Mouse (Mus musculus): ENCODE measurements at regions not wholly inside any gene's neighbourhood (a gene's known extent, or its start where the extent isn't known, plus 50 kb on each side); places are given as distances from the start of the nearest gene placed in this dataset.
A peak's percentile ranks its signal among the peaks of the same experiment; 100 is the strongest.

DNA sequence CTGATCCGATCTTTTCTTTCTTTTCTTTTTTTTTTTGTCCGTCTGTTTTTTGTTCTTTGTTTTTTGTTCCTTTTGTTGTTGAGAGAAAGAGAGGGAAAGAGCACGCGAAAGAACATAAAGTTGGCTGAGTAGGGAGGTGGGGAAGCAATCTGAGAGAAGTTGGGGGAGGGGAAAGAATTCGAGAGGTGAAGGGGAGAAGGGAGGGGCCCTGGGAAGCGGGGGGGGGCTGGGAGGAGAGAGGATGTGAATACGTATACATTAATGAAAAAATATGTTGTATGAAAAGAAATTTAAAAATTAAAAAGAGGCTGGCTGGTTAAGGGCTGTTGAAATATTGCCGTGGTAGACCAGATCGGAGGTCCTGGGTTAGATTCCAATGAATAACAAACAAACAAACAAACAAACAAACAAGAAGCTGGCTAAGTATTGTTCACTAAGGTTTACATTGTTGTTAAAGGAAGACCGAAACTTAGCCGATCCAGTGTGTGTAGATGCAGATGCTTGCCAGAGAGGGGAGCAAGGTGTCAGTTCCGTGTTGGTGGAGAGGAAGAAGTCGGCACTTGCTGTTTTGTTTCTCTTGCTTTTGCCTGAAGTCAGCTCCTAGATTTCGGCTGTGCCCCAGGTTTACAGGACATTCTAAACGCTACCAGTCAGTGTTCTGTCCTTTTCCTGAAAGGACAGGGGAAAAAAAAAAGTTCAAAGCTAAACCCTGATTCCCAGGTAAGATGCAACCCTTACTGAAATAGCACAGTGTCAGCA is 129.1 kb upstream of the Tex13c2 start:
- H3K4me1 ChIP-seq (ENCODE audit: control insufficient read depth, insufficient read depth, low read length) = no peaks in the 10 kb centered on the region
- TF ChIP-seq CTCF (IDR thresholded peaks at IDR 0.05; ENCODE audit: extremely low read depth, insufficient read depth, low read length) (0 out of 2 replicates have a peak, but pooled peaks have one; percentile 15), POLR2A (IDR thresholded peaks at IDR 0.05; ENCODE audit: extremely low read depth, insufficient read depth, low read length) (no peak)
- no peak overlapping the region for H3K27ac ChIP-seq (ENCODE audit: insufficient read depth, low read length)
- peak overlapping the region; percentile 2 for H3K4me3 ChIP-seq (ENCODE audit: insufficient read depth, low read length)

DNA sequence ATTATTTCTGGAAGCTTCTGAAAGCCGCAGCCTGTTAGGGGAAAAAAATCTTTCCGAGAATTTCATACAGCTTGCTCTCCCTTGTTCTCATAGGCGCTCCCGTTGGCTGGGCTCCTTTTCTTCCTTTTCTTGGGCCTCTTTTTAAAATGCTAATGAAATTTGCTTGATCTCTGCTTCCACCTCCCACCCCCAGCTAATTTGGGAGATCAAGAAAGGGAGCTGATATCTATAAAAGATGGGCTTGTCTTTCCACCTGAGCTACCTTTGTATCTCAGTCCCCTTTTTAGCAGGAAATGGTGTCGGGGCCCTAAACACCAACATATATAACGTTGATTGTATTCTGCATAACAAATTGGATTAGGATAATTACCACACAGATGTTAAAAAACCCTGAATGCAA is 128.5 kb upstream of the Tex13c2 start:
- Histone ChIP-seq H3K4me1 (ENCODE audit: control insufficient read depth, insufficient read depth, low read length) (no peaks in the 10 kb centered on the region), H3K27ac (ENCODE audit: insufficient read depth, low read length) (no peak overlapping the region), H3K4me3 (ENCODE audit: insufficient read depth, low read length) (peak overlapping the region; percentile 2; the same call in 1 of the 2 replicates)
- TF ChIP-seq POLR2A (IDR thresholded peaks at IDR 0.05; ENCODE audit: extremely low read depth, insufficient read depth, low read length) = no peak
- TF ChIP-seq CTCF (IDR thresholded peaks at IDR 0.05; ENCODE audit: extremely low read depth, insufficient read depth, low read length) = no peak

DNA sequence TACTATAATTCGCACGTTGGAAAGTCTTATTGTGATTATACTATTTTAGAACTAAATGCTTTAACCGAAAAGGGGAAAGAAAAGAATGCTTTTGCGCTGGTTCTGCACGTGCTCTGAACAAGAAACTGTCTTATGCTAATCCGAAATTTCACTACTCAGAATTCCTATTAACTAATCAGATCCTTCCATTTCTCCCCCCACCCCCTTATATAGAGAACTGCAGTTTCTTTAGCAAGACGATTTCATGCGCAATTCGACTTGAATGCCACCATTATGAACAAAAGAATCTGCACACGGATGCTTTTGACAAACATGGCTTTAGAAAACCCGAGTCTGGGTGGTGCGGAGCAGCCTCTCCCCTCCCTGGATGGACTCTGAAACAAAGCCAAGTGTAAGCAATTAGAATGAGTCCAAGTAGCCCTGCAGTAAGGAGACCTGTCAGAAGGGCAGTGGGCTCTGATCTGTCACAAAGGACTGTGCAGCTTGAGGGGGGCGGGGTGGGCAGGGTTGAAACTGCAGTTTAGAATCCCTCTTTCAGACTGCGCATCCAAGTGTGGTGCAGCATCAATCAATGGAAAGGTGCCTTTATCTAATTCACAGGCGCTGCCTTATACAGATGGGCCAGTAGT is 128.0 kb upstream of the Tex13c2 start:
- TF ChIP-seq CTCF (IDR thresholded peaks at IDR 0.05; ENCODE audit: extremely low read depth, insufficient read depth, low read length) = no peak
- TF ChIP-seq POLR2A (IDR thresholded peaks at IDR 0.05; ENCODE audit: extremely low read depth, insufficient read depth, low read length) = no peak
- H3K4me1 ChIP-seq (ENCODE audit: control insufficient read depth, insufficient read depth, low read length) = no peaks in the 10 kb centered on the region
- no peak overlapping the region for H3K27ac ChIP-seq (ENCODE audit: insufficient read depth, low read length)
- H3K4me3 ChIP-seq (ENCODE audit: insufficient read depth, low read length) = no peak overlapping the region

DNA sequence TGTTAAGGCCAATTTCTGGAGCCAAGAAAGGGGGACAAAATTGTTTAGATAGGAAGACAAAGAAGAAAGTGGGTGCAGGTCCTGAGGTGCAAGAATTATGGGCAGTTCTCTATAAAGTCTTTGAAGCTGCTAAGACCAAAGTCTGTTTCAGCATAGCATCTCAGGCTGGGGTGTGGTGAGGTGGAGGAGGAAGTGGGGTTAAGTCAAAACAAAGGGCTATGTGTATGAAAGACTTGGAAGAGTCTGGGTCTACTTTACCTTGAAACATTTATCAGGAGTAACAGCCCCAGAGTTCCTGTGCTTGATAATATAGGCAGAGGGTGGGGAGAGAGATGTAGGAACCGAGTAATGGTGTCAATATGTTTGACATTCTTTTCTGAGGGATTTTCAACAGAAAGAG is 125.4 kb upstream of the Tex13c2 start:
- Histone ChIP-seq H3K27ac (ENCODE audit: insufficient read depth, low read length) (no peak overlapping the region), H3K4me1 (ENCODE audit: control insufficient read depth, insufficient read depth, low read length) (no peaks in the 10 kb centered on the region), H3K4me3 (ENCODE audit: insufficient read depth, low read length) (no peak overlapping the region)
- TF ChIP-seq CTCF (IDR thresholded peaks at IDR 0.05; ENCODE audit: extremely low read depth, insufficient read depth, low read length) = no peak

DNA sequence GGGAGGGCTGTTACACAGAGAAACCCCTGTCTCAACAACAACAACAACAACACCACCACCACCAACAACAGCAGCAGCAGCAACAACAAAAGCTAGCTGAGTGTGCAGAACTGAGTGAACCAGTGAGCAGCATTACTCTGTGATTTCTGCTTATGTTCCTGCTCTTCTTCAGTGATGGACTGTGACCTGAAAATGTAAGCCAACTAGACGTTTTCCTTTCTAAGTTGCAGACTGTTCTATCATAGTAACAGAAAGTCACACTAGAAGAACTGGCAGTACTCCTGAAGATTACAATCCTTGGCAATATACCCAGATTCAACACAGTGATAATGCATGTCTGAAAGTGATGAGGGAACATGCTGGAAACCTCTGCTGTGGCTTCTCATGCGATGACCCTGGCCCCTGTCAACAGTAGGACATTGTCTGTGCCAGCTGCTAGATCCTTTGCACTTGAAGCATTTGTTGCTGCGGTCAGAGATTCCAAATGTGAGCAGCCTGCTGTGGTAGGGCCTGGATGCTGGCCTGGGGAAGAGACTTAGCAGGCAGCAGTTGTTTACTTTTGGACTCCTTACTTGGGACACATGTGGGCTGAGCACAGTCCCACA is 115.6 kb upstream of the Tex13c2 start:
- no peak overlapping the region for H3K4me3 ChIP-seq (ENCODE audit: insufficient read depth, low read length)
- TF ChIP-seq CTCF (IDR thresholded peaks at IDR 0.05; ENCODE audit: extremely low read depth, insufficient read depth, low read length) (no peak), POLR2A (IDR thresholded peaks at IDR 0.05; ENCODE audit: extremely low read depth, insufficient read depth, low read length) (no peak)
- H3K4me1 ChIP-seq (ENCODE audit: control insufficient read depth, insufficient read depth, low read length) = no peaks in the 10 kb centered on the region; the same call in 1 of the 2 replicates

DNA sequence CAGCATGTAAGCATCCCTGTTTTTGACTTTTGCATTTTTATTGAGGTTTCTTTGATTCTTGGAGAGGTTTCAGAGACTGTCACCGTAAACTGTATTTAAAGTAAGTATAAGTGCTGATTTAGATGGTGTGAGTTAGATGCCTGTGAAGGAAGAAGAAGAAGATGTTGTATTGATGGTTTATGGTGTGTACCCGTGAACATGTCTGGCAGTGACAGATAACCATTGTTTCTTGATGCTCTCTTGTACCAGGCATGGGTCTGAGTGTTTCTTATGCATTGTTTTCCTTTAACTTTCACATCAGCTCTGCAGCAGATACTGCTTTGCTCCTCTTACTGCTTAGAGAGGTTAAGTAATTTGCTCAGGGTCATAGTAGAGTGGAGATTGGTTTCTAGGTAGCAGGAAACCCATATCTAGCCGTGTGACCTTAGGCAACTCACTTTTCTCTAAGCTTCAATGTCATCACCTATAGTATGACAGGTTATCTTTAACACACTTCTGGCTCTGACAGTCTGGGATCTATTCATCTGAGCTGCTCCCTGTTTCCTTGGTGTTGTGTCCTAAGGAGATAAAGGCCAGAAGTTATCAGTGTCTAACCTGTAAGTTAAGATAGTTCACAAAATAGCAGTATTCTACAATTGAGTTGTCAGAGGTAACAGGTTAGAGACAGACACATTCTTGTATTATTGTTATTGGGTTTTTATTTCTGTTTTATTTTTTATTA is 95.5 kb upstream of the Tex13c2 start:
- no peaks in the 10 kb centered on the region for H3K4me1 ChIP-seq (ENCODE audit: control insufficient read depth, insufficient read depth, low read length)
- no peak for TF ChIP-seq POLR2A (IDR thresholded peaks at IDR 0.05; ENCODE audit: extremely low read depth, insufficient read depth, low read length)
- TF ChIP-seq CTCF (IDR thresholded peaks at IDR 0.05; ENCODE audit: extremely low read depth, insufficient read depth, low read length) = no peak
- H3K27ac ChIP-seq (ENCODE audit: insufficient read depth, low read length) = no peak overlapping the region
- H3K4me3 ChIP-seq (ENCODE audit: insufficient read depth, low read length) = no peak overlapping the region

More for the DNA sequence above, 115.6 kb upstream of the Tex13c2 start:
- no peak overlapping the region for H3K27ac ChIP-seq (ENCODE audit: insufficient read depth, low read length)

DNA sequence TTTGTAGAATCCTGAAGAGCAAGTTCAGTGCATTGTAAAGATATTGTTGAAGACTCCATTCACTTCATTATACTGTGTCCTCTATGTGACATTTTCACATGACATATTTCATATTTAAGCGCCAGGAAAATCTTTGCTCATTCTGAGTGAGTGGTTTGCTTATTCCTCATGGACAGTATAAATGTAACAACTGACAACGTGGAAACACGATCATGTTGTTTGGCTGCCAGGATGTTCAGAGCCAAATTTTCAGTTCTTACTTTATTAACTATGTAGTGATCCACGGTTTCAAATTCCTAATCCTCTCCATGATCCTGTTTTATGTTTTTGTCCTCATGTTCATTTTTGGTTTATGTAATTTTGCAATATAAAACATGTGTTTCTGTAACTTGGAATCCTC is 93.0 kb upstream of the Tex13c2 start:
- Histone ChIP-seq H3K4me3 (ENCODE audit: insufficient read depth, low read length) (no peak overlapping the region), H3K27ac (ENCODE audit: insufficient read depth, low read length) (no peak overlapping the region), H3K4me1 (ENCODE audit: control insufficient read depth, insufficient read depth, low read length) (no peaks in the 10 kb centered on the region)
- TF ChIP-seq POLR2A (IDR thresholded peaks at IDR 0.05; ENCODE audit: extremely low read depth, insufficient read depth, low read length) = no peak
- no peak for TF ChIP-seq CTCF (IDR thresholded peaks at IDR 0.05; ENCODE audit: extremely low read depth, insufficient read depth, low read length)

DNA sequence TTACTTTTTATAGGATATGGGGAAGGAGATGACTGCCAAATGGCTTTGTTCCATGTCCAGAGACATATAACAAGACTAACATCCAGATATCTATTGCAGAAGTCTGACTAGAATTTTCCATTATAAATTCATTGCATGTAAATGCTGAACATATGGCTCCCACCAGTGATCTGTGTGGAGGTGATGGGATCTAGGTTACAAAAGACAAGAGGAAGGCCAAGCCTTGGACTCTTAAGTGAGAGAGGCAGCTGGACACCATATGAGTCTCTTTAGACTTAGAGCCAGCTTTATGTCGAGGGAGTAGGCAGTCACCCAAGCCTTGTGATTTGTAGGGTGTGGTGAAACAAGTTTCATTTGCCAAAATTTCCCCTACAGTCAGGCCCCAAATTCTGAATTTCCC is 90.7 kb upstream of the Tex13c2 start:
- no peak overlapping the region for H3K4me3 ChIP-seq (ENCODE audit: insufficient read depth, low read length)
- TF ChIP-seq POLR2A (IDR thresholded peaks at IDR 0.05; ENCODE audit: extremely low read depth, insufficient read depth, low read length) = no peak
- TF ChIP-seq CTCF (IDR thresholded peaks at IDR 0.05; ENCODE audit: extremely low read depth, insufficient read depth, low read length) = no peak
- no peak overlapping the region for H3K27ac ChIP-seq (ENCODE audit: insufficient read depth, low read length)
- H3K4me1 ChIP-seq (ENCODE audit: control insufficient read depth, insufficient read depth, low read length) = no peaks in the 10 kb centered on the region

DNA sequence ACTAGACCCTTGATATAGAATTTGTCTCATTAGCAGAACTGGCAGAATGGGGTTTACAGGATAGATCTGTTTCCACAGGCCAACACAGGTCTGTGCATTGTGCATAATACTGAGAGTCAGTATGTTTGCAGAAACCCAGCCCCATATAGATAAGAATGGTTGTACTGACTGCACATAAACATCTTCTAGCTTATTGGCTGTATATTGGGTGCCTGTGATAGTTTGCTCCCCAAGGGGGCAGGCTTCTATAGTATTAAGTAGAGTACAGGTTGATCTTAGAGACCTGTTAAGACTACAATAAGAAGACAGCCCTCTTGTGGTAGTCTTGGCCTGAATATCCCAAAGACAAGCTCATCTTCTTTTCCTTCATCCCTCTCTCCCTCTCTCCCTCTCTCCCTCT is 90.1 kb upstream of the Tex13c2 start:
- TF ChIP-seq POLR2A (IDR thresholded peaks at IDR 0.05; ENCODE audit: extremely low read depth, insufficient read depth, low read length) = no peak
- TF ChIP-seq CTCF (IDR thresholded peaks at IDR 0.05; ENCODE audit: extremely low read depth, insufficient read depth, low read length) = no peak
- Histone ChIP-seq H3K27ac (ENCODE audit: insufficient read depth, low read length) (no peak overlapping the region), H3K4me3 (ENCODE audit: insufficient read depth, low read length) (no peak overlapping the region), H3K4me1 (ENCODE audit: control insufficient read depth, insufficient read depth, low read length) (no peaks in the 10 kb centered on the region)

Measured in cortical plate, adult 2 months (tissue).